Mouse (Mus musculus) gastrocnemius, adult 2 months (tissue): Measurements from ENCODE around the gene Atxn10. TPM values are rescaled to one million over a fixed set of nuclear protein-coding genes. Genes with fewer than 3 reads are reported as not detected.

Source experiments
- DNase-seq: peaks from one replicate; pipeline ENCODE4 v3.0.0; 2022
- H3K27ac ChIP-seq: fragments of 200-600 bp; 2 replicates; pipeline ENCODE4 v1.8.1; 2022; ENCODE audit warnings: mild to moderate bottlenecking
- H3K4me3 ChIP-seq: fragments of 200-600 bp; 2 replicates; pipeline ENCODE4 v1.8.1; 2022; ENCODE audit warnings: mild to moderate bottlenecking, moderate library complexity
- CTCF ChIP-seq: fragments of 200-600 bp; IDR thresholded peaks from 2 replicates; pipeline ENCODE4 v1.8.1; 2022; ENCODE audit warnings: antibody characterized with exemption, mild to moderate bottlenecking, moderate library complexity
- intact Hi-C: fragments of 180-260 bp; cut with DNase I; formaldehyde crosslinking; loops from one replicate; pipeline ENCODE4 v1.15.1; 2025
- total RNA-seq, 2 experiments: library from RNA; stranded (reverse); gene quantifications; 2 replicates each; pipeline ENCODE4 v1.2.3; 2021

Gene Atxn10
- total RNA-seq, 2 experiments from 2014 or later = 26.6 to 38.8 TPM

GRCm38 (mm10) chr15:85342246-85342645 lies 6.2 kb downstream of the Atxn10 start:
- intact Hi-C loops = no loop called here
- no peak for DNase-seq
- no peak overlapping the region for H3K4me3 ChIP-seq
- no peak for TF ChIP-seq CTCF
- H3K27ac ChIP-seq = no peak overlapping the region

GRCm38 (mm10) chr15:85344673-85345072 lies 8.6 kb downstream of the Atxn10 start:
- no peak overlapping the region for H3K4me3 ChIP-seq
- no peak for TF ChIP-seq CTCF
- no peak for DNase-seq
- intact Hi-C loops = no loop called here
- H3K27ac ChIP-seq = no peak overlapping the region

GRCm38 (mm10) chr15:85347058-85347700 lies 11.1 kb downstream of the Atxn10 start:
- no peak overlapping the region for H3K27ac ChIP-seq
- DNase-seq = no peak
- H3K4me3 ChIP-seq = no peak overlapping the region
- TF ChIP-seq CTCF = no peak
- intact Hi-C loops = no loop called here

GRCm38 (mm10) chr15:85350144-85350543 lies 14.1 kb downstream of the Atxn10 start:
- no peak for DNase-seq
- intact Hi-C loops = no loop called here
- no peak for TF ChIP-seq CTCF
- Histone ChIP-seq H3K4me3 (no peak overlapping the region), H3K27ac (no peak overlapping the region)

GRCm38 (mm10) chr15:85354060-85354459 lies 18.0 kb downstream of the Atxn10 start:
- Histone ChIP-seq H3K27ac (no peak overlapping the region), H3K4me3 (no peak overlapping the region)
- DNase-seq = no peak
- intact Hi-C loops = no loop called here
- no peak for TF ChIP-seq CTCF

- no peak overlapping the region for H3K4me3 ChIP-seq
- intact Hi-C loops = no loop called here
- TF ChIP-seq CTCF = no peak
- no peak for DNase-seq
- H3K27ac ChIP-seq = no peak overlapping the region
These were observed 20.1 kb downstream of the Atxn10 start for GRCm38 (mm10) chr15:85356112-85356511.

- TF ChIP-seq CTCF = no peak
- H3K4me3 ChIP-seq = no peak overlapping the region
- DNase-seq = no peak
- H3K27ac ChIP-seq = no peak overlapping the region
- intact Hi-C loops = no loop called here
These were observed 21.6 kb downstream of the Atxn10 start for GRCm38 (mm10) chr15:85357465-85358225.

- intact Hi-C loops = no loop called here
- DNase-seq = no peak
- H3K4me3 ChIP-seq = no peak overlapping the region
- TF ChIP-seq CTCF = no peak
- H3K27ac ChIP-seq = no peak overlapping the region
These were observed 23.4 kb downstream of the Atxn10 start for GRCm38 (mm10) chr15:85359483-85359882.

- no peak for DNase-seq
- Histone ChIP-seq H3K4me3 (no peak overlapping the region), H3K27ac (no peak overlapping the region)
- intact Hi-C loops = no loop called here
- TF ChIP-seq CTCF = no peak
These were observed 23.9 kb downstream of the Atxn10 start for GRCm38 (mm10) chr15:85359901-85360300.

- peak; percentile 48 for DNase-seq
- intact Hi-C loops = no loop called here
- TF ChIP-seq CTCF = no peak
- H3K27ac ChIP-seq = no peak overlapping the region
- no peak overlapping the region for H3K4me3 ChIP-seq
These were observed 28.3 kb downstream of the Atxn10 start for GRCm38 (mm10) chr15:85364366-85364765.

GRCm38 (mm10) chr15:85366938-85367337 lies 30.9 kb downstream of the Atxn10 start:
- no peak overlapping the region for H3K27ac ChIP-seq
- intact Hi-C loops = no loop called here
- TF ChIP-seq CTCF = no peak
- H3K4me3 ChIP-seq = no peak overlapping the region
- DNase-seq = no peak

GRCm38 (mm10) chr15:85369765-85370164 lies 33.7 kb downstream of the Atxn10 start:
- H3K4me3 ChIP-seq = no peak overlapping the region
- intact Hi-C loops = no loop called here
- H3K27ac ChIP-seq = no peak overlapping the region
- DNase-seq = no peak
- TF ChIP-seq CTCF = no peak

- Histone ChIP-seq H3K4me3 (no peak overlapping the region), H3K27ac (no peak overlapping the region)
- intact Hi-C loops = no loop called here
- no peak for TF ChIP-seq CTCF
- no peak for DNase-seq
These were observed 37.1 kb downstream of the Atxn10 start for GRCm38 (mm10) chr15:85373125-85373524.

GRCm38 (mm10) chr15:85383477-85383876 lies 47.4 kb downstream of the Atxn10 start:
- TF ChIP-seq CTCF = no peak
- no peak for DNase-seq
- Histone ChIP-seq H3K27ac (no peak overlapping the region), H3K4me3 (no peak overlapping the region)
- intact Hi-C loops = no loop called here
